Mouse (Mus musculus): ENCODE measurements around the gene Stk17b.

Stk17b gene

DNA sequence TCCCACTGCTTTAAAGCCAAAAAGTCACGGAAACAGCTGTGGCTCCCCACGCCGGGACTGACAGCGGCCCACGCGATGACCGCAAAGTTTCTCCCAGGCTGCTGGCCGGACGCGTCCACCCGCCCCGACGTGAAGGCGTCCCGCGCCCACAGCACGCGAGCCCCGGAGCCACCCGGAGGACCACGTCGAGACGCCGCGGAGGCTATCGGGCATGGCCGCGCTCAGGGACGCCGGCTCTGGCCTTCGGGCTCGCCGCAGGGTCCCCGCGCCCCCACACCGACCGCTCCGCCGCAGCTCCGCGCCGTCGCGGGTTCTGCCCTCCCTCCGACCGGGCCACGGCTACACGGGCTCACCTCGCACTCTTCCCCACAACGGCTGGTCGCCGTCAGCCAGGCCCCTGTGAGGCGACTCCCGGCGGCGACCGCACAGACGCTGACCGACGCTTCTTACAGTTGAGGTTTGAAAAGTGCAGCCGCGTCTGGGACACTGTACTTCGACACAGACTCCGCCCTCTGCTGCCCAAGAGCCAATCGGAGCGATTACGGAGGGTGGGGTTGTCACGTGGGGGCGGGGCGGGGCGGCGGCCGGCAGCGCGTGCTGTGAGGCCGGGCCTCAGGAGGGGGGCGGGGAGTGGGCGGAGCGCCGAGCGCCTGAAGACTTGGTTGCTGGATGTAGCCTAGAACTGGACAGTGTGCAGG is at the start of gene Stk17b:
Gene Stk17b (minus strand): TSS at position 504 of the 698 bp plus-strand sequence.
- DNase-seq = peak; percentile 95

DNA sequence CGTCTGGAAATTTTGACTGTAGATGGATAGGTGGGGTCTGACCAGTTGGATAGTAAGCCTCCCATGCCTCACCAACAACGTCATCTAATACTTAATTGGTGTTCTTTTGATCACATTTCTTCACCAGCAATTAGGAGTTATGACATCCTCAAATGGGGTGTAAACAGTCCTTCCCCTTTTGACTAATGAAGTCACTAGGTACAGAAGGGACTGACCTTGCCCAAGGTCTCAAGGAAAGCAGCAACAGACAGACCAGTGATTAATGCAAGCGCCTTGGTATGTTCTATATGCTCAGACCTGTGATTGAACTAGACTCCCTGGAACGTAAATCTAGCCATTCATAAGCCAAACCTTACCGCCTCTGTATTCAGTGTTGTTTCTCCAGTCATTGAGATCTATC is 45.3 kb upstream of the Stk17b start:
- DNase-seq = no peak

DNA sequence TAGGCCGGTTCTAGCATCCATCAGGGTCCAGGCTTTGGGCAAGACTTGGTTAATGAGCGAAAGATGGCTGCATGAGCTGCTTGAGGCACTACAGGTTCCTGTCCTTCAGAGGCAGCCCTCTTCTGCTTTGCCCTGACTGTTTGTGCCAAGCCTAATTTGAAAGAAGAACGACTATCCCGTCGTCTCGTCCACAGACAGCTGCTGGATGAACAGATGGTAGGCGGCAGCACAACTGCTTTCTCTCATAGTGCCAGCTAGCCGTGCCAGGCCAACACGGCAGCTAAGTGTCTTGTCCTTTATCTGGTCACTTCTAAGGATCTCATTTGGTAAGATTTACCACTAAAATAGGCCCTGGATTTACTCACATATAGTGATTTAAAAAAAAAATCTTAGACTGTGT is 44.1 kb upstream of the Stk17b start:
- no peak for DNase-seq

DNA sequence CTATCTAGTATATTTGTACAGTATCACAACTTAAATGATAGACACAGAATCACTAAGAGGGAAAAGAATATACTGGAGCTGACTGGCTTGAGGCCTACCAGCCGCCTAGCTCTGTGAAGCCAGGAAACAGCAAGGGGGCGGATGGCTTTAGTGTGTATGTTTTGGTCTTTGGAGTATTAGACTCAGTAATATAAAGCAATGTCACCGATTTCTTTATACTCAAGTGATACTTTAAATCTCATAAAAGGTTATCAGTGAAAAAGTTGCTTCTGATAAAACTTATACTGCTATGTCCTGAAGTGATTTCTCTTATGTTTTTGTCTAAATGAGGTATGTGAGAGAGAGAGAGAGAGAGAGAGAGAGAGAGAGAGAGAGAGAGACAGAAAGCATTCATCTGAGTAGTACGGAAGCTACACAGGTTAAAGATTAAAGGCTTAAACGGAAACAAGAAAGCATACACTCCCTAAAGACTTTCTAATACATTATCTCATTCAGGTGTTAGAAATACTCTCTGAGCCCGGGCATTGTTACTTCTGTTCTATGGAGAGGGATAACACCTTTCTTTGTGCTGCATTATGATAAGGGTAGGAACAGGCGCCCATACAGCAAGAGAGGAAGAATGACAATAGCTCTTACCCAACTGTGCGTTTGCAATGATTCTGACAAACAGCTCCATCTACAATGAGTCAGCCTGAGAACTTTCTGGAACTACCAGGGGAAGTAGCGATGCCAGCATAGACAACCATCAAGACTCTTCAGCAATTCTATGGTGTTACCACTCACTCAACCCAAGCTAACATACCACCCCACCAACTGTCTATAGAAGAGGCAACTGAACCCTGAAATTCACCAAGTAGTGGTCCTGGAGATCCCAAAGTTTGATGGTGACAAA is 39.7 kb upstream of the Stk17b start:
- no peak for DNase-seq

DNA sequence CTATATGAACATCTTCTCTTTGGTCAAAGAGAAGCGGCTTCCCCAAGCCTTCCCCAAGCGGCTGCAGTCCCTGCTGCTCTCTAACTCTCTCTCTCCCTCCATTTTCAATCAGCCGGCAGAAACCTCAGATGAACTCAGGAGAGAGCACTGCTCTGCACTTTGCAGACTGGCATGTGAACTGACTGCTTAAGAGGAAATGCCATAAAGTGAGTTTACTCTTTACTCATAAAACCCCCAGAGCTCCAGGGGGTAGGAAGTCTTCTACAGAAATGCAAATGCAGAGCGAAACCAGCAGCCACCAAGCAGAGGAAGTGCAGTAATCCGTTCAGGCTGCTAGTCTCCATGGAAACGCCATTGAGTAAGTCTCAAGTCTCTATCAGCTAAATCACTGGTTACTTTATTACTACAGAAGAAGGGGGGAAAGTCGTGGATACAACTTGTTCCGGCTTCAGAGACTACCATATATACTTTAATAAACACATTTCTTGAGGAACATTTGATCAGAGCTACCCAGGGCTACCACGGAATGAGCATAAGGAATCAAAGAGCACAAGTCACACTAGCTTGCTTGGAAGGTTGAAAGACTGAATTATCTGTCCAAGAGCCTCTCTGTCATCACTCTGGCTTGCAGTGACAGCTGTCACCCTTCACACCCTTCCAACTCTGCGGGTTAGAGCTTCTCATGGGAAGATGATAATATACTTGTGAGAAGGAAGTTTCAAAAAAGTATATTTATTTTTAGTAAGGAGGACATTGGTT is 38.8 kb upstream of the Stk17b start:
- DNase-seq = peak; percentile 32

DNA sequence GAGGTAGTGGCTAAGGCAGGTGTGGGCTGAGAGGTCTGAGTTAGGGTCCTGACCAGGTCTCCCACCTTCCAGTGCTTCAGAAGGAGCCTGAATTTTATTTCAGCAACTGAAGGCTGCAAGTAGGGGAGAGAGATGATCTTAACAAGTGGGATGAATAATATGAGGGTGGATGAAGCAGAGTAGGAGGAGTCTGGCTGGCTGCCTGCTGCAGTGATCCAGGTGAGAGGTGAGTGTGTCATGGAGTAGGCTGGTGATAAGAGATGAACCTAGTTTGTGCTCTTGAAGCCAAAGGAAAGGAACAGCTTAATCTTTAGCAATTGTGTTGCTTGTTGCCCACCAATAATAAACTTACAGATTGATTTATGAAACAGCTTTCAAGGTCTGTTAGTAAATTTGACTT is 37.0 kb upstream of the Stk17b start:
- no peak for DNase-seq

DNA sequence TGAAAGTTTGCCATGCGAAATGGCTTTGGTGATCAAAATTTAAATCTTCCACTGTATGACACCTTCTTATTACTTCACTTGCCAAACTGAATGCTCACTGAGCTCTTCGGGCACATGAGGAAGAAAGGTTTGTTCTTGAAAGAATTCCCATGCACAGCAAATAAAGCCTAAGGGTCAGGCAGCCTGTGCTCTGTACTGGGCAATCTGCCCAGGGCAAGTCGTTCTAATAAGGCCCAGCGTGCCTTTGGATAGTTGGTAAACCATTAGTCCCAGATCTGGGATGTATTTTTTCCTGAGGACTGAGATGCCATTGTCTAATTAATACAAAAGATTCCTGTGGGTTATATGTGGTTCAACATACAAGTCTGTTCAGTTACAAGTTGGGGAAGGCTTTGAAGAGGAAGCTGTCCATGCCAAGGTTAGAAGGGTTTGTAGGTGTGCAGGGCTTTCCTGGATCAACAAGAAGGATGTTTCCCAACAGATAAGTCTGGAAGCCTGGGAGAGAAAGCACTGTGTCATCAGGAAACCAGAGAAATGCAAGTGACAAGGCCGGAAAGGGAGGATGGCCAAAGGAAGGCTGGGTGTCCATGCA is 35.1 kb upstream of the Stk17b start:
- no peak for DNase-seq

DNA sequence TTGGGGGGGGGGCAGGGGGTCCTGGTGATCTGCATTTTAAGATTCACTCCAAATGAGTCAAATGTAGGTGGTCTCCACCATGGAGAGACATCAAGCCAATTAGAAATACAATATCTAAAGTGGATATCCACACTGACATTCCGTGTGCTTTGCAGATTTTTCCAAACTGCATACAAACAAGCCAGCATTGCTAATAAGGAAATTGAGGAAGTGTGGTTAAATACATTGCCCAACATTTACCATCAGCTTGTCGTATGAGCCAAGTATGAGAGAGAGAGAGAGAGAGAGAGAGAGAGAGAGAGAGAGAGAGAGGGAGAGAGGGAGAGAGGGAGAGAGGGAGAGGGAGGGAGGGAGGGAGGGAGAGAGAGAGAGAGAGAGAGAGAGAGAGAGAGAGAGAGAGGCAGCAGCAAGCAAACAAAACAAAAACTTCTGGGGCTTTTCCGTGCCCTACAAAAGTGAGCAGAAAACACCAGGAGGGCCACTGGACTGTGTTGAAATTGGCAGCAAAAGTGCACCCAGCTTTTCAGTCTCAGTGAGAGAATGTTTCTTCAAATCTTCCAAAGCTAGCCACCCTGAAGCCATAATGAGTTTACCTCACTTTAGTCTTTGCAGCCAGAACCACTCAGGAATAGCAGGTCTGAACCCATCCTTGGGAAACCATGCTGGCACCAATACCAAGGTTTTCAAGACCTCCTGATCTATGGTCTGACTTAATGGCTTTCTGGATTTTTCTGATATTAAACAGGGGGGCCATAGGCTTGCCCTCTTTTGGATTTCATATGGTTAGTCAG is 33.2 kb upstream of the Stk17b start:
- DNase-seq = no peak

DNA sequence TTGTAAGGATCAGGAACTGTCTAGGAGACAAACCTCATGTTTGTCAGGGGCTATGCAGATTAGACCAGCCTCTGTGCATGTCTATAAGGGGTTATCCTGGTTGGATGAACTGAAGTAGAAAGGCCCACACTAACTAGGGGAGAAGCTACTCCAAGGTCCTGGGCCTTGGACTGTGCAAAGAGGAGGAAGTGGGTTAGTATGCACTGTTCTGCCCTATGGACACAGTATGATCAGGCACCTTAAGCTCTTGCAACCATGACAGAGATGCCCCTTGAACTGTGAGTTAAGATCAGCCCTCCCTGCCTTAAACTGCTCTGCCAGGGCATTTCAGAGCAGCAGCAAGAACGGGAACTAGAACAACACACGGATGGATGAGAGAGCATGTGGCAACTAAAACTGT is 31.3 kb upstream of the Stk17b start:
- no peak for DNase-seq

DNA sequence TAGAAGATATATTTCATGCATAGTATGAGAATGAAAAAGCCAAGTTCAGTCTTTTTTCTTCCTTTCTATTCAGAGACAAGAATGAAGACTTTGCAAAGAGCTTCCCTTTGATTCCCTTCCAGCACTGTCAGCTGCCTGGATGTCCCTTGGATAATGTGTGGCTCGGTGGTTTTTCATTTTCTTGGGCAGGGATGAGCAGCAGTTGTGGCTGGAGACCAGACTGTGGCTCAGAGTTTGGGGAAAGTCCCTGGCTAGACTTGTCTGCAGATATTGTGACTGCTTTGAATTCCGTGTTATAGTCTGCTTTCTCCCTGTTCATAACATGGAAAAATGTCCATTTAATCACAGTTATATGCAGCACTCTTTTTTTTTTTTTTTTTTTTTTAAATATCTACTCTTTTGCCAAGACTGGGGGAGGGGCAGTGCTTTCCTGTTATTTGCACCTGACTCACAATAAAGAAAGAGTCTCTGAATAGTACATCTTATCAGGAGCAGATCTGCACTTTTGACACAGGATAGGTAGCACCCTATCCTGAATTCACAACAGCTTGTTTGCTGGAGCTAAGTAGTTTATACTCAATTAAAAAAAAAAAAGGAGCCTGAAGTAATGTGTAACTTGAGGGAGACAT is 29.2 kb upstream of the Stk17b start:
- DNase-seq = no peak

DNA sequence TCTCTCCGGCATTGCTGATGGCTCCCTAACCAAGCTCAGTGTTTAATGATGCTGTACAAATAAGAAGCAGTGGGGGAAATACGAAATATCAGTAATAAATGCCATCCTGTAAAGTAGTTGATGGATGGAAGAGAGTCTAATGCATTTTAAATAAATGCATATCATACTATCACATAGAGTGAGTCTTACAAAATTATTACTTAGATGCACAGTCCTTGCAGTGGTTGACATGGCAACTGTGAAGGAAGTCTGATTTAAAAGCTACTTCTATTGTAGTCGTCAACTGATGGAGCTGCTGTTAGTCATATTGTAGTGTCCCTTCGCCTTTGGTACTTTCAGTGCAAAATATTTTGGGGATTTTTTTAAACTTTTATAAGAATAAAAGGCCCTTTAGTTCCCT is 26.9 kb upstream of the Stk17b start:
- DNase-seq = no peak

DNA sequence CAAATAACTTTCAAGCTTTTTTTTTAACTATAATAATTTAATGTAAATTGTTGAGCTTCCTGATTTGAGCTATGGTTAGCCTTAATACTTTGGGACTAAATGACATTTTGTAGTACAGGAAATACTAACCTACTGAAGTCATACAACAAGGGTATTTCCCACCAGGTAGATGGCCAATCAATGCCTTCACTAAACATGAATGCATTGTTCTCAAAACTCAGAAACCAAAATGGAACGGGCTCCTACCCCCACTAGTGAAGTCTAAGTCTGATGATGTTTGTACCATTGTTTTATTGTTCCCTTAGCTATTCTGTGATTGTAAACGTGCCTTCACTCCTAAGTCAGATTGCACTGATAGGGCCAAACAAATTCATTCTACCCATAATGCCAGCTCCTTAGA is 23.2 kb upstream of the Stk17b start:
- no peak for DNase-seq

DNA sequence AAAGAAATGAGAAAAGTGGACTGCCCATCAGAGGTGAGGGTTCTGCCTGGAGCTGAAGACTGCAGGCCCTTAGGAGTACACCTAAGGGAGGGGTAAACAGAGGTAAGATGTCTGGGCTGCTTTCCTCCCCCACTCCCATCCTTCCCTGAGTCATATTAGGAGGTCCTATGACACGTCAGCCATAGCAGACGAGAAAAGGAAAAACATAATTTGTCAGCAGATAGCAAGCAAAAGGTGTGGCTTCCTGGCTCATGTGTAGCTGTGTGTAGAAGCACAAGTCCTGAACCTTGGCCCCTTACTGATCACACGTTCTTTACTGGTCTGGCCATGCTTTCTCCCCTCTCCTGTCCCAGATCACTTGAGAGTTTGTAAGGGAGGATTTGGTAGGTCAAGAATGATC is 12.8 kb upstream of the Stk17b start:
- DNase-seq = no peak

DNA sequence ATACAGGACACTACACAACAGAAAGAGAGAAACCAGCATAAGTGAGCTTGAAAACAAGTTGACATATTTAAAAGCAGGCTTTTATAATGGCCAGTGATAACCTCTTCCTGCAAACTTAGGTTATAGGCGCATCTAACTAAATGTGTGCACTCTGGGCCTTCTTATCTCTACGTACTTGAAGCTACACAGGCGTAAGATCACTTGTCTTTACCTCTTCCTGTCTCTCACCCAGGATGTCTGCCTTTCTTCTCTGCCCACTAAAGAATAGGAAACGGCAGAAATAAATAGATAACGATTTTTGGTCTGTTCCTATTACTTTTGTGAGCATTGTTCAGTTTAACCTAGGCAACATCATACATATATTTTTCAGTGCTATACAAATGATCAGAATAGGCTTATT is 12.1 kb upstream of the Stk17b start:
- no peak for DNase-seq

DNA sequence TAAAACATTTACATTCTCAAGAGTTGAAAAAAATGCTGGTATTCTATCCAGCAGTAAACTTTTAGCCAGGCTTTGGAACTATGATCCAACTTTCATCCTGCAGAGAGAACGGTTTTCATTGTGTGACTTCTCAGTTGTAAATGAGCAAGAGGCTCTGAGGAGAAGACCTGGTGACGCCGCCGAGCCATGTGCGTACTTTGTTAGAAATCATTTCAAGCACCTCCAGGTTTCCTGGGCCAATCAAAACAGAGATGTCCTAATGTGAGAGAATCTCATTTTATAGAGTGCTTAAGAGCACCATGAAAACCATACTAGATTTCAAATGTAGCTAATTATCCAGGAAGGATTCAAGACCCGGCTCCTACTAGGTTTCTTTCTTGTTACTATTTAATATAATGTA is 11.2 kb upstream of the Stk17b start:
- no peak for DNase-seq

DNA sequence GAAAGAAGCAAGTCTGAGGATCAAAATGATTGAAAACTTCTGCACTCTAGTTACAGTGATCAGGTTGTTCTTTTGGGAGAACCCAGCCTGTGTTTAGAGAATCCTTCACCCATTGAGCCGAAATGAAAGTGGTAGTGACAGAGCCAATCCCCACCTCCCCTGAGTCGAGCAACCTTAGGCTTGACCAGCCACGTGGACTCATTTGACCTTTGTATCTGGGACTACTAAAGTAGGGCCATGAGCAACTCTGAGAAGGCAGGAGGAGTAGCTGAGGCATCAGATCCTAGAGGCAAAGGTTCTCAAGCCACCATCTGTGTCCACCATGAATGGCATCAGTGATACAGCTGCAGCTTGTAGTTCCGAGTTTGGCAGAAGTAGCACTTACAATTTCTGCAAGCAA is 10.6 kb upstream of the Stk17b start:
- DNase-seq = no peak

DNA sequence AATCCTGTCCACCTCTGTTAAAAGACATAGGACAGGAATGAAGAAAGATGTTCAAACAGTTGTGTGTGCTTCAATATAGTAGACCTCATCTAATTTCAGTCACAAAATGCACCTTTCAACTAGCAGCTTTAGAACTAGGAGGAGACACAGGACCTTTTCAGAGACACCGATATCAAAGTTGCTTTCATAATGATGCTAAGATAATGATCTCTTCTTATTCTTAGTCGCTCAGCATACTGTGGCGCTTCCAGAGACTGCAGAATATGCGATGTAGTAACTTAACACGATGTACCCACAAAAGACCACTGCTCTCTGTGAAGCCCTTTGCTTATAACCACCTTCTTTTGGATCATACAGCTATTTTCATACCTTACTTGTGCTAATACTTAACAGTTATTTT is 10.1 kb upstream of the Stk17b start:
- DNase-seq = no peak

DNA sequence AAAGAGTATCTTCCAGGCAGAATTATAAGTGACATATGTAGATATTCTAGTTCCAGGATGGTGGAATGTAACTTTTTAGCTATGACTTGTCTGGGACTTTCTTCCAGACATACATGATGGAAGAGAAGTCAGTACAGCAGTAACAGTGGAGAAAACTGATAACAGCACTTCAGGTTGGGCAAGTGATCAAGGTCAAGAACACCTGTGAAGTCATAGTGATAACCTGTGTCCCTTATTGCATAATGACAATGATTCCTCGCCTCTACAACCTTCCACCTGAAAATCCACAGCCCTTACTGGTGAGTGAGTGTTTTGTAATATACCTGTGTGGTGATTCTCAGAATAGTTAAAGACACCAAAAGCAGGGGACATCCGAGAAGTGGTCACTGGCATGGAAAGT is 9.3 kb upstream of the Stk17b start:
- DNase-seq = no peak

DNA sequence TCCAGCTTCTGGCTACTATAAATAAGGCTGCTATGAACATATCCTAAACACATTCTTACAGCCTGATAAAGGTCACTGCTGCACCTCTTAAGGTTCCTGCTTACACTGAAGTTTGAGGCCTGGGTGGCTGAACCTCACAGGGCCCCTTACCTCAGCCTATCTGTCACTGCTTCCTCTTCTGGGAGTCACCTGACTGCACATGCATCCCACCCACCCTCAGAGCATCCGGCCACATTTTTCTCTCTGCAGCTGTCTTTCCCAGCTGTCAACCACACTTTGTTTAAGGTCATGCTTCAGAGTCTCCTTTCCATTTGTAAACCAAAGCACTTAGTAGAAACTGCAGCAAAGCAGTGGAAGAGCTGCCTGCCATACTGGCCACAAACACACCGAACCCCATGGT is 6.3 kb upstream of the Stk17b start:
- peak; percentile 22 for DNase-seq

DNA sequence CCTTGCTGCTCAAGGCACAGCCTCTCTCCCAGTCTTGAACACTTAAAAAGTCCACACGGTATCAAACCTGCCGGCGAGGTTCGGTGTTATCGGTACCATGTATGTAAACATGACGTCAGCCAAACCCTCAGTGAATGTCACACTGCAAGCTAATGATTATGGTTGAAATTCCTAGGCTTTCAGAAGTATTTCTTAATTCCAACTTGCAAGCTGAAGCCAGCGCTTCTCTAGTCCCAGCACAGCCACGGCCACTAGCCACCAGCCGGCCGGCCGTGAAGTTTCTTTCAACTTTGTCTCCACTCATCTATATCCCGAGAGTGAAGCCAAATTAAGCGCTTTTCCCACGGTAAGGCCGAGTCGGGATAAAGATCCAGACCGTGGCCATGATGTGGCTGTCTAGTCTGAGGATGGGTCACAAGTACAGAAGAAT is 718 bp downstream of the Stk17b start:
- peak; percentile 48 for DNase-seq

DNA sequence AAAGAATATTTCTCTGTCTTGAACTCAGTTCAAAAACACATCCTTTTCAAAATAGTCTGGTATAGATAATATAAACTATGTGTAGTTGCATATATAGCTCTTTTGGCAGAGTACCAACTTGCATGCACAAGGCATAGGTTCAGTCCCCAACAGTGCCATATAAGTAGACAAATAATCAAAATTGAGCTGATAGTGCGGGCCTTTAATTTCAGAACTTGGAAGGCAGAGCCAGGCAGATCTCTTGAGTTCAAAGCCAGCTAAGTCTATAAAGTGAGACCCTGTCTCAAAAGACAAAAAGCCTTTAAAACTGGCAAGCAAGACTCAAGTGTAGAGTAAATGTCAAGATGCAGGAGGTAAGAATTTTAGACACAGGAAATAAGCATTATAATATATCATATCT is 2.1 kb downstream of the Stk17b start:
- no peak for DNase-seq

DNA sequence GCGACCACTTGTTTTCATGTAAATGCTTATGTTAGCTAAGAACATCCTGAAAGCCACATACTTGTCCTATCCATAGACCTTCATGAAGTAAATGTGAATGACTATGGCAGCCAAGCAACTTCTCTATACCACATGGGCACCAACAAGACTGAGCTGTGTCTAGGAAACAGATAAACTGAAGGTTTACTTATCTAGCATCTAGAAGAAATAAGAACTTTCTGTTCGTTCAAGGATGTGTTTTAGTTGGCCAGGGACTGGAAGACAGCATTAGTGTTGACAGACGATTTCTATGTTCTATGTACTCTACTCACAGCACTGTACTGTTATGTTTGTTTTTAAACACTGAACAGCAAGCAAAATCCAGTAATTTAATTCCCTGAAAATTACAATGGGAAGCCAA is 2.9 kb downstream of the Stk17b start:
- no peak for DNase-seq

Data from lung, postnatal 14 days (tissue).